Mouse (Mus musculus) kidney, postnatal 36 days (tissue): ENCODE measurements around the gene Raf1.
"Not testable (repeated sequence)": the region's sequence is repeated elsewhere in the genome, so short reads cannot be mapped to it uniquely, and the experiment has no call there.

Source experiments
- DNase-seq, 2 experiments: peaks; one replicate each; pipeline ENCODE4 v3.0.0; 2021 to 2022; ENCODE audit warnings: mixed read lengths in 2 of 2

Raf1 gene

DNA sequence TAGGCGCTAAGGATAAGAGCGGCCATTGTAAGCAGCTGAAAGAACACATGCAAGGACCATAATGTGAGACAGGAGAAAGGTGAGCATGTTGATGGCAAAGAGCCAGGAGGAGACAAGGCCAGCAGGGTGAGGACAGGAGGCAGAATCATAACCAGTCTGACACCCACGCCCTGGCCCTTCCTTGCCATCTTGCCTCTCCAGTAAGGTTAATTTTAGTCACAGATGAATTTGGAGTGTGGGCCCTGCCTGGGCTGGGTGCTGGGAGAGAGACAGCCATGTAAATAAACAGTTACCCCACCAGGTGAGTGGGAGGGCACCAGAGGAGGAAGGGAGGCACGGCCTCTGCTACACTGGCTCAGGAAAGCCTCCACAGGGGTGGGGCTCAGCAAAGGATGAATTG is 4.6 kb upstream of the Raf1 start:
- no peak for DNase-seq

DNA sequence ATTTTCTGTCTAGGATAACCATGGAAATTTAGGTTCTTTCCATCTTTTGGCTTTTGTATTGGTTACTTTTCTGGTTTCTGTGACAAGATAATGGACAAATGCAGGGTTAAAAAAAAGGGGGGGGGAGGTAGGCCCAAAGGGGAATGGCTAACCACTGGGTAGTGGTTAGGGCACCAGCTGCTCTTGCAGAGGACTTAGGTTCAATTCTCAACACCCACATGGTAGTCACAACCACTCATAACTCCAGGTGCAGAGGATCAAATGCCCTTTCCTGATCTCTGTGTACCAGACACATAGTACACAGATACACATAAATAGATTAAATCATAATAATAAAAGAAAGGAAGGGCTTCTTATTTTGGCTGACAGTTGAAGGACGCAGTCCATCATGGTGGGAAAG is 1.6 kb upstream of the Raf1 start:
- no peak for DNase-seq

DNA sequence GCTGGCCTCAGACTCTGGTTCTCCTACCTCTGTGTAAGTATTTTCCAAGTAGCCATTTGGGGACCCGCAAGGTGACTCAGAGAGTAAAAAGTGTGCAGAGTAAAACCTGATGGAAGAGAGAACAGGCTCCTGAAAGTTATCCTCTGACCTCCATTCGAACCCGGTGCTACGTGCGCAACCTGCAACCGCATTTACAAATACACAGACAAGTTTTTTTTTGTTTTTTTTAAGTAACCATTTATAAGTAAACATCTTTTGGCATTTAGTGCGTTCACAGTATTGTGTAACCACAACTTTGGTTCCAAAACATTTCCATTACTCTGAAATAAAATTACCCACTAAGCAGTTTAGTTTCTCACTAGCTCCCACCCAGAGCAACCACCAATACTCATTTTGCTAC is 1.0 kb upstream of the Raf1 start:
- DNase-seq, result no peak

DNA sequence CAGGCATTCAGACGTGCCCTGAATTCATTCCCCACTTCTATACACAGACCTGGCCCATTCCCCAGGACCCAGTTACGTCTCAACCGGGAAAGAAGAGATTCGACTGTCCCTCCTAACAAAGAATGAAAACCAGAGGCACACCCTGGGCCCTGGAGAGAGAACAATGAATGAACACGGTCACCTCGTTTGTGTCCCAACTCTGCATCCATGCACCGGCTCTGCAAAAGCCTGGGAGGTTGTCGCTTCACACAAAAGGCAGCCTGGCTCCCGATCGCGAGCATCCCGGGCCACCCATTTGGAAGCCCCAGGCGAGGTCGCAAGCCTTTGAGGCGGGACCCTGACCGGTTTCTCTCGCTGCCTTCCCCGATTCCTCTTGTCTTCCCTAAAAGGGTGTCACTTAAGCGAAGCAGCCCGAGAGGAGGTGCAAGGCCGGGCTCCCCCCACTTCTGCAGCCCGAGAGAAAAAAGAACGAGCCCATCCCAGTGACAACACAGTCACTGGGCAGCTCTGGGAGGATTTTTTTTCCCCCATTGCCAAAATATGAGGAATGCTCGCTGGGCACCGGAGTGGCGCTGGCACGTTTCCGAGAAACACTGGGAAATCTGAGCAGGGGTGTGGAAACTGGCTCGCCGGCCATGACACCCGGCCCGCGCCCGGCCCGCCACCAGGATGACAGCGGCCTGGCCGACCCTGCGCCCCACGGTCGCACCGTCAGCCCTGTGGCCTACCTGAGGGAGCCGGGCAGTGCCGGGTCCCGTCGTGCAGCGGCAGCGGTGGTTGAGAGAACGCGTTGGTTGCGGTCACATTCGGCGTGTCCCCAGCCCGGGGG is 713 bp downstream of the Raf1 start:
- DNase-seq, result peak; percentile 56 to 84

DNA sequence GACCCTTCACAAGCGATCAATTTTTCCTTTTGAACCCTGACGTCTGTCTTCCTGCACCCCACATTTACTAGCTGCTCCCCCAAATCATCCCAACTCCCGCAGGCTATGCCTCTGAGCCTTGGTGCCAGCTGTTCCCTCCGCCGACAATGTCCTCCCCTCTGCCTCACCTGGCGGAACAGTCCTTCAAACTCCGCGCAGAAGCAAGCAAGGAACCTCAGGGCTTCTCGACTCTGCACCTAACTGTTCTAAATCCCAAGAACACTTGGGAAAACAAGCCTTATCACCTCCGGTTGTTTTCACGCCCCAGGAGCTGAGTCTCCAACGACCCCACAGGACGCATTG is 1.3 kb downstream of the Raf1 start:
- DNase-seq, result peak; percentile 21 to 41

DNA sequence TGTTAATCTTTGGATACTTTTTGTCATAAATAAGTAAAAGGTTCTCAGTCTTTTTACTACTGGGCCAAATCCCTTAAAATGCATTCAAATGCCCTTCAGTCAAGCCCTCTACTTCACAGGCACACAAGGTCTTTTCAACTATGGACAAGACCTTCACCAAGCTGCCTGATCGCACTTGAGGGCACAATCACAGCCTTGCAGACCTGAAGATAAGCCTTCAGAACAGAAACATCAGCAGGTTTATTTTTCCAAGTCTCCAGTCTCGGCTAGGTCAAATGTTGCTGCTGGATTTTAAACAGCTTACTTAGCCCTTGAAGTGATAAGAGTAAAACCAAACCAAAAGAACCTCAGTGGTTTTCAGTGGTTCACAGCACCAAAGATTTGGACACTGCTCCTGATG is 2.1 kb downstream of the Raf1 start:
- no peak for DNase-seq

DNA sequence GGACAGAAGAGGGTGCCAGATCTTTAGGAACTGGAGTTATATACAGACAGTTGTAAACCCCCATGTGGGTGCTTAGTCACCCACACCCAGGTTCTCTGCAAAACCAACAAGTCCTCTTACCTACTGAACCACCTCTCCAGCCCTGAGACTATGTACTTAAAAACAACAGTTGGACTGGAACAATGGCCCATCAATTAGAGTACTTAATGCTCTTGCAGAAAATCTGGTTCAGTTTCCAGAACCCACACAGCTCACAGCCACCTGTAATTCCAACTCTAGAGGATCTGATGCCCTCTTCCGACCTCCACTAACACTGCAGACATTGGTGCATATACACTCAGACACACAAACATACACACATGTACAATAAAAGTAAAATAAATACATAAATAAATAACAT is 3.7 kb downstream of the Raf1 start:
- no peak for DNase-seq

DNA sequence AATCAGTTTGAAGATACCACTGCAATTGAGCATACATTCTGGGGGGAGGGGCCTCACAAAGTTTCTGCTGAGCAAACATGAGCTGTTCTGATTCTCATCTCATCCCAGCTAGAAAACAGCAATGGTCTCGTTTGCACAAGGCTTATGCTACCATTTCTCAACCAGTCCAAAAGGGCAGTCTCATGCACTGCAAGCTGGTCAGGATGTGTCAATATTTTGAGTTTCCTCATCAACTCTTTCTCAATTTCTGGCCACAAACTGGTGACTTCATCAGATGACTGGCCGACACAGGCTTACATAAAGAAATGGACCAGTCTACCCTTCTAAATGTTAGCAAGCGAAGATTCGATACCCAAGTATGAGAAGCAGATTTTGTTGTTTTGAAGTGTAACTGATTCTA is 9.8 kb downstream of the Raf1 start:
- DNase-seq, result no peak

DNA sequence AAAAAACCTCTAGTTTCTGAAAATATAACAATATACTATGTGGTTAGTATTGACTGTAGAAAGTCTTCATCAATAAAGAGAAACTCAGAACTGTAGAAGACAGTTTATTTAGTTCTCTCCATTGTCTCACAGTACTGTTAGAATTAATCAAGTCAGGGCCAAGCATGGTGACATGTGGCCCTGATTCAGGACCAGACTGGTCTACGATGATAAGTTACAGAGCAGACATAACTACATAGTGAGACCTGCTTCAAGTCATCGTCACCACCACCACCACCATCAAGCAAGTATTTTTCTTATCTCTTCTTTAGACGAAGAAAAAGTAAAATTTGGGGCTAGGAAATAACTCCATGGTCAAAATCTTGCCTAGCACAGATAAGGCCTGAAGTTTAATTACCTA is 12.2 kb downstream of the Raf1 start:
- DNase-seq, result no peak

DNA sequence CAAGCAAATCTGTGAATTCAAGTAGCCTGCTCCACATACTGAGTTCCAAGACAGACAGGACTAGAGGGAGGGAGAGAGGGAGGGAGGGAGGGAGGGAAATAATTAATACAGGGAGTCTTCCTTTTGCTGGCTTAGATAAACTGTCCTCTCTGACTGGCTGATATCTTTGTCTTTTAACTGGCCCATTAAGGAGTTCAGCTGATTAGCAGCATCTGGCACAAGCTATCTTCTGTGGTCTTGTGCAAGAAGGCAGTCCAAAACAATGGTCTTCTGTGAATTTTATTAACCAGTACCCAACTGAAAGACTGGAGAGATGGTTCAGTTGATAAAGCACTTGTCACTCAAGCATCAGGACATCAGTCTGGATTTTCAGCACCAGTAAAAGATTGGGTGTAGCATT is 17.6 kb downstream of the Raf1 start:
- DNase-seq, result no peak

DNA sequence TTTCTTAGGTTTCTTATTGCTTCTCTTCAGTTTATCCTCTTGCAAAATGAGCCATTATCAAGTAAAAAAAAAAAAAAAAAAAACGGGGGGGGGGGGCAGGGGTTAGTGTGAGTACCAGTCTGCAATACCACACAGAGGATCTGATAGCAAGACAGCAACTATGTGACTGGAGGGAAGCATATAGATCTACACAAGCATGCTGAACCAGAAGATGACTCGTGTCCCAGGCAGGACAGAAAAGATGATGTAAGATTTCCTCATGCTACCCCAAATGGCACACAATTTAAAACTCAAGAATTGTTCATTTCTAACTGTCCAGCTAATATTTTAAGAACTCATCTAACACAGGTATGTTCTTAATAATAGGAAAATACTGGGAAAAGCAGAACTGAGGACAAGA is 22.5 kb downstream of the Raf1 start:
- DNase-seq, result no peak

DNA sequence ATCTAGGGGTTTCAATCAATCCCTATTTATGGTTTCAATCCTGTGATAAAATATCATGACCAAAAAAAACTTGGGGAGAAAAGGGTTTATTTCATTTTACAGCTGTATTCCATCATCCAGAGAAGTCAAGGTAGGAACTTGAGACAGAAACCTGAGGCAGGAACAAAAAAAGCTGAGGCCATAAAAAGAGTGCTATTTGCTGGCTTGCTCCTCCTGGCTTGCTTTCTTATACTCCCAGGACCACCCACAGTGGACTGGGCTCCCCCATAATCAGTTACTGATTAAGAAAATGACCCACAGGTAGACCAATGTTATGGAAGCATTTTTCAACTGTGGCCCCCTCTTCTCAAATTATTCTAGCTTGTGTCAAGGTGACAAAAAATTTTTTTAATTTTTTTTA is 24.7 kb downstream of the Raf1 start:
- no peak for DNase-seq

DNA sequence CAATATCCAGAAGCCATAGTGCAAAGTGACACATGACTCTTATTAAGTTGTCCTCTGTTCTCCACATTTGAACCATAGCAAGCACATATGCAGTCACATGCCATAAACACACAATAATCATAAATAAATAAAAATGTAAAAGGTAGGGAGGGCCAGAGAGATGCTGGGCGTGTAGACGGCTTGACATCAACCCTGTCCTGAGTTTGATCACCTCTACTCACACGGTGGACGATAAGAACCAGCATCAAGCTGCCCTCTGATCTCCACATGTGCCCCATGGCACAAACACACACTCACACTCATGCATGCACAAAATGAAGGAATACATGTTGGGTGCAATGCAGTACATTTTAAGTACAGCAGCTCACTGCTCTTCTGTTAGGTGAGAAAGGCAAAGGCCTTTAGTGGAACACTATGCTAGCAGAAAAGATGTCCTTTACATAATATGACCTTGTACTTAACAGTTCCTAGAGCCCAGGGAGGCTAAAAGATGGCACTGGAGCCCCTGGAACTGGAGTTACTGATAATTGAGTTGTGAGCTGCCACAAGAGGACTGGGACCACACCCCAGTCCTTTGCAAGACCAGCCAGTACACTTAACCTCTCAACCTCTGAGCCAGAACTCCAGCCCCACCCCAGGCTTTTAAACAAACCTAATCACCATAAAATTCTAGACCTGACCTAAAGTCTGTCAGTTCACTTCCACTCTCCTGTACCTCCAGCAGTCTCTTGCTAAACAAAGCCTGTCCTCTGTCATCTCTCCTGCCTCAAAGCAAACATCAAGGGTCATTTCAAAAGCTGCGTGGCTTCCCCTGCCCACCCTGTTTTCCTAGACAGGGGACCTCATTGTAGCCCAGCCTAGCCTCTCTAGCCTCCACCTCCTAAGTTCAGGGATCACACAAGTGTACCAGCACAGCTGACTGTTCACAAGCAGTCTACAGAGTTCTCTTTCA is 25.7 kb downstream of the Raf1 start:
- no peak for DNase-seq

DNA sequence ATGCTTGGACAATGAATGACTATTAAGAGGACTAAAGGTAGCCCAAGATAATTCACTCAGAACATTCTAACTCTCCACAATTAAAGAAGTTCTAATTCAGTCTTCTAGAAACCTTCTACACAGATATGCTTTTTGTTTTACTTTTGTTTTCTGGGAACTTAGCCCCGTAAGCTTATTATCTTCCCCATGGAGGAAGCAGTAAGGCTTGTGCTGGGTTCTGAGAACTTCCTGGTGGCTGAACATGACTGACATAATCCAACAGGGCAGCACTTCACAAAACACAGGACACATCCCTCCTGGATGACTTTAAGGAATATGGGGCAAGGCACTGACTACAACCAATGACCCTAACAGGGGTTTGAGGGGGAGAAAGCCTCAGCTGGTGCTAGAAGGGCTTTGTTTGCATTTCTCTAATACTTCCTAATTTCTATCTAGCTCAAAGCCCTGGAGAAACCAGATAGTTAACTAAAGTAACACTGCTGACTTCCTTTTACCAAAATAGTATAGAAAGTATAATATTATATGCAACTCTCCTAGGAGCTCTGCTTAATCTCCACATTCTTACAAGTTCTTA is 26.6 kb downstream of the Raf1 start:
- no peak for DNase-seq

DNA sequence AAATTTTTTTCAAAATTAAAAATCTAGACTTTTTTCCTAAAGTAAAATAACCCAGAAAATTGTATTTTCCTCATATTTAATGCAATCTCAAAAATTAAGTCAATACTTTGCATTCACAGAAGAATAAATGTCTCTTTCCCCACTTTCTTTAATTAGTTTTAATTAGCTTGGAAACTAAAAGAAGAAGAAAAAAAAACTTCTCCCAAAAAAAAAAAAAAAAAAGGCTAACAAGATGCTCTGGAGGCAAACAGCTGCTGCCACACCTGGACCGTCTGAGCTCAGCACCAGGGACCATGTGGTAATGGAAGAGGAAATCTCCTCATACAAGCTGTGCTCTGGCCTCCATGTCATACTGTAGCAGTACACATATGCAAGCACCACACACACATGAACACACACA is 33.1 kb downstream of the Raf1 start:
- DNase-seq, result no peak

DNA sequence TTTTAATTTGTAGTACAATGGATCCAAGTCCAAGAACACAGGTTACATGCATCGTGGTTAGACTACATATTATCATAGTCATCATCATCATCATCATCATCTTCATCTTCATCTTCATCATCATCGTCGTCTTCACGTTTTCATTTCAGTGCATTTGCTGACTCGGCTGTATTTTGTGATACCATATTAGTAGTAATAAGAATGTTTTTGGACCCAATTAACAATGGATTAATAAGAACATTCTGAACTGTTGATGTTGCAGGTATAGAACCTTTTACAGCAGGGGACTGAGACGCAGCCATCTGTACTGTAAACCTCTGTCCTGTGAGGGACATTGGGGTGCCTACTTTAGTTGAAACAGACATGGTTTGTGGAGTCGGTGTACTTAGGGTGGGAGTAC is 38.2 kb downstream of the Raf1 start:
- DNase-seq, result not testable (repeated sequence)

DNA sequence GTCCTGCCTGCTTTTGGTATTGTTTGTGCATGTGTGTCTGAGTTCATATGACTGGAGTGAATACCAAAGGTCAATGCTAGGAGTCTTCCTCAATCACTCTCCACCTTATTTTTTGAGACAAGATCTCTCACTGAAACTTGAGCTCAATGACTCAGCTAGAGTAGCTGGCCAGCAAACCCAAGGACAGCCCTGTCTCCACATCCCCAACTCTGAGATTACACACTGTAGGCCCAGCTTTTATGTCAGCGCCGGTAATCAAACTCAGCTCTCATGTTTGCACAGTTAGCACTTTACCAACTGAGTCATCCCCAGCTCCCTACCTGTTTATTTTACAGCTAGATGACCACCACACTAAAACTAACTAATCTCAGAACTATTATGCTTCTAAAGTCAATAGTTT is 42.4 kb downstream of the Raf1 start:
- no peak for DNase-seq

DNA sequence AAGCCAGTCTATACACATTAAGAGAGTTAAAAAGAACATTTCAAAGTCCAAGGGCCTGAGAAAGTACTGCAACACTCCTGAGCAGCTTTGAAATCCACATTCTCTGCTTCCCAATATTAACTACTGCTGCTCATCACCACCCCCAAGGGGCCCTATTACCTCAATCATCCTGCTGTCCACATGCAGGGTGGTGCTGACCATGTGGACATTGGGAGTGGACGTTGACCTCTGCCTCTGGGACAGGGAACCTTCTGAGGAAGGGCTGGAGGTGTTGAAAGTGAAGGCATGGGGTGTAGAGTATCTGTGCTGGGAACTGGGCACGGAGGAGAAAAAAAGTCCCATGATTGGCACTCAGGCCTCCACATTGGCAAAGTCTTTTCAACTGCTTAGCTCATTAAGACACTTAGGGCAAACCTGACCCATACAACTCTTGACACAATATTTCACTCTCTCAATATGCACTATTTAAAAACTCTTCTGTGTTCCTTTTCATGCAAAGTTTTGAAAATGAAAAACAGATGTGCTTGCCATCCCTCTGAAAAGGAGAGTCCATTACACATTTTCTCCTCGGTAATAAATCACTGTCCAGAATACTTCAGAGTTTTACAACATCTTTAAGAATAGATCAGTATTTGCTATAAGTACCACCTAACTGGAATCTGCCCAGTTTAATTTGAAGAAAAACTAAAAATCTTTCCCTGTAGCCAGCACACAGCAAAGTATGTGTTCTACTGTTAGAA is 45.2 kb downstream of the Raf1 start:
- DNase-seq, result peak; percentile 67 to 71

DNA sequence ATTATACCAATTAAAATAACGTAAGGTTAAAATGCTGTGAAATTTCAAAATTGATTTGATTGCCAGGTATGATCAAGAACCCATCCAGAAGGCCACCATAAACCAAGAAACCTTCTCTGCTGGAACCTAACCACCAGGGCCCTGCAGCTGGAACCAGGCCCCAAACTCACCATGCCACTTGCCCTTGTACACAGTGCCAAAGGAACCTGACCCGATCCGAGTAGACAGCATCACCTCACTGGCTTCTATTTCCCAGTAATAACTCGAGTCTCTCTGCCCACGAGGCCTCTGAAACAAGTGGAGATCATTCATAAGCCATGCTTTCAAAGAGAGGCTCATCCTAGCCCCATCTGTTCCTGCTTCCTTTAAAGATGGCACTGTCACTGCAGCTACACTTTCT is 50.3 kb downstream of the Raf1 start:
- DNase-seq, result no peak

DNA sequence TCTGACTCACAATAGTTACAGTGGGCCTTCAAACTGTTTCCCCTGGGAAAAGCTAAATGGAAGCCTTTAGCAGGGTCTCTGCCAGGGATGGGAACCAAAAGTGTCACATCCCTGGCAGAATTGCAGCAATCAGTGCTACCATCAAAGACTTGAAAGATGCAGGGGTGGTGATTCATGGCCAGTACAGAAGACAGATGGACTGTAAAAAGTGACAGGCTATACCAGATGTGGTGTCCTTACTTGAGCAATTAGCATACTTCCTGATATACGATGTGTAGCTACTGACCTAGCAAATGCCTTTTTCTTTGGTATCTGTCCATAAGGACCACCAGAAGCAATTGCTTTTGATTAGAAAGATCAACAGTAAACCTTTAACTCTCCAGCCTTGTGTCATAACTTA is 55.5 kb downstream of the Raf1 start:
- no peak for DNase-seq

DNA sequence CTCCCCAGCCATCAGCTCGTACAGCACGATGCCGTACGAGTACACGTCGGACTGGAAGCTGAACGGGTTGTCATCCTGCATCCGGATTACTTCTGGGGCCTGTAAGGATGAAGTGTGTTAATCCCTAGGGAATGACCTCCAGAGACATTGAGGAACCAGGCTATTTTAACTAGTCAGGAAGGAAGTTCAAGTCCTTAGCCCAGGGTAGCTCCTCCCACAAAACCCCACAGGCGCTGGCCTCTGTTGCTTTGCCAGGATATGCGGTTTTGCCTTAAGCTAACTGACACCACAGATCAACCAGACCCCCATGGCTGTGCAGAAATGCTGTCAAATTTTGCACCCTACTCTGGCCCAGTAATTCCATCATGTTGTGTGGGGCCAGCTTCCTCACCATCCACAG is 56.6 kb downstream of the Raf1 start:
- peak; percentile 57 to 65 for DNase-seq

DNA sequence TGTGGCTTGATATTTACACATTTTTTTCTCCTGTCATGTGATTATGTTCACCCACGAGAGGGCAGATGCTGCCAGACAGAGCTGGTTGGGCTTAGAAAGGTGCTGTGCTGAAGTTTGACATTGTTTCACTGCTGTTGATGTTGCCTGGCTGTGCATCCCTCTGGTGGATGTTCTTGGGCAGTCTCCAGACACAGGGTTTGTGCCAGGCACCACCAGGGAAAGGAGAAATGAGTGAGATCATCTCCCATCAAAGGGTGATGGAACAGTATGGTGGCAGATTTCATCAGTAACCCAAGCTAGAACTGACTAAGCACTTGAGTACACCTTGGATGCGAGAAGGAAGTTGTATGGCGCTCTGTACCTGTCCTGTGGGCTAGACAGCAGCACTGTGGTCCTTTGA is 60.5 kb downstream of the Raf1 start:
- no peak for DNase-seq

DNA sequence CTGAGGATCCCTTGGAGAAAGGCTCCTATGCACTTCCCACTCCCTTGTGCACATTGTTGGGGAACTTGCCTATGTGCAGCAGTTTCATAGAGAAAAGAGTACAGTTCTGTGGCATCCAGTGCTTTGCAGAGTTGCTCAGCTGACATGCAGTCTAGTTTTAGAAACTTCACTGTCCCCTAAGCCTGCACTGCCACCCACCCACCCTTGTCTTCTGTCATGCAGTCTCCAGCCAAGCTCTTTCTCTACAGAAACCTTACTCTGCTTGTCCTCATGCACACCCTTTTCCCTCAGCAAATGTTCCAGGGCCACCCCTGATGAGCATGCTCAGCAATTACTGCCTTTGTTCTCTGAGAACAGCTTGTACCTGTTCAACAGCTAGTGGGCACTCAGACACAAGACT is 62.6 kb downstream of the Raf1 start:
- DNase-seq, result no peak
